Mouse (Mus musculus) midbrain, embryonic 16.5 days (tissue): ENCODE results near the gene Morn5. TPM values are rescaled to one million over a fixed set of nuclear protein-coding genes. Genes with fewer than 3 reads are reported as not detected.

Experiments
- ATAC-seq: fragments of 200-750 bp; cut with Nextera tagmentation; 2 replicates; pipeline ENCODE4 v1.8.0; 2017; ENCODE audit warnings: moderate TSS enrichment
- H3K27ac ChIP-seq: fragments of 300-500 bp; sonication (generic); 2 replicates; pipeline ENCODE4 v1.5.1; 2014; ENCODE audit warnings: mild to moderate bottlenecking, low read length, mixed read lengths
- H3K27me3 ChIP-seq: fragments of 300-500 bp; sonication (generic); 2 replicates; pipeline ENCODE4 v1.6.1; 2014; ENCODE audit warnings: low read depth, low read length, mixed read lengths; ENCODE audit not compliant: control insufficient read depth, insufficient read depth
- H3K36me3 ChIP-seq: fragments of 300-500 bp; sonication (generic); 2 replicates; pipeline ENCODE4 v1.6.1; 2014; ENCODE audit warnings: mild to moderate bottlenecking, low read length, moderate library complexity, mixed read lengths; ENCODE audit not compliant: control insufficient read depth, insufficient read depth
- H3K4me1 ChIP-seq: fragments of 300-500 bp; sonication (generic); 2 replicates; pipeline ENCODE4 v1.6.1; 2014; ENCODE audit warnings: mild to moderate bottlenecking, low read length, mixed read lengths; ENCODE audit not compliant: control insufficient read depth, insufficient read depth
- H3K4me2 ChIP-seq: fragments of 300-500 bp; sonication (generic); 2 replicates; pipeline ENCODE4 v1.6.1; 2014; ENCODE audit warnings: mild to moderate bottlenecking, low read length, mixed read lengths
- H3K4me3 ChIP-seq: fragments of 300-500 bp; sonication (generic); 2 replicates; pipeline ENCODE4 v1.5.1; 2014; ENCODE audit warnings: low read depth, mild to moderate bottlenecking, low read length, moderate library complexity, mixed read lengths
- H3K9ac ChIP-seq: fragments of 300-500 bp; sonication (generic); 2 replicates; pipeline ENCODE4 v1.6.1; 2014; ENCODE audit warnings: low read depth, low read length, mixed read lengths
- H3K9me3 ChIP-seq: fragments of 300-500 bp; sonication (generic); replicated peaks from 2 replicates; pipeline ENCODE4 v1.6.1; 2014; ENCODE audit warnings: mild to moderate bottlenecking, low read length, mixed read lengths; ENCODE audit not compliant: control insufficient read depth, poor library complexity, severe bottlenecking
- WGBS: fragments of 180-500 bp; shearing (Covaris S2); extraction: QIAGEN DNeasy Blood & Tissue Kit; methylation state at CpG from one replicate; pipeline ENCODE4 v1.1.7; 2014; 5-methylcytosine and 5-hydroxymethylcytosine counted together
- polyA plus RNA-seq: library from polyadenylated mRNA; unstranded; fragments of >200 nt; fragmentation: Nextera tagmentation; extraction: Ambion mirVana; gene quantifications from 2 replicates; pipeline ENCODE4 v1.2.1, GENCODE M21; 2015

The Morn5 gene
- polyA plus RNA-seq, 1 experiment from 2014 or later = 3.5 TPM

DNA sequence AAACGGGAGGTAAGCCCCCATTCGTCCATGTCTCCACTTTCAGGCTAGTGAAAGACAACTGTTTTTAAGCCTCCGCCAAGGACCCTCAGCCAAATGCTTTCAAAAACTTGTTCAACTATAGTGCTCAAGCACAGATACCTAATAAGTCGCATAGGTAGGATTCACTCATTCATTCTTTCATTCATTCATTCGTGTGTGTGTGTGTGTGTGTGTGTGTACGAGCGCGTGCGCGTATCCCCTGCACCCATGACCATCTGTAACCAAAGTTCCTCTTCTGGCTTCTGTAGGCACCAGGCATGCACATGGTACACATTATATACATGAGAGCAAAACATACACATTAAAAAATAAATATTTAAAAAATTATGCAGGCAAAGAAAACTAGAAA, 303 bp downstream of the Morn5 start:
- Histone ChIP-seq H3K9ac (no peak overlapping the region), H3K4me1 (peaks cover 15% of the 10 kb centered on the region), H3K9me3 (no peaks in the 10 kb centered on the region), H3K36me3 (no peaks in the 10 kb centered on the region), H3K27ac (no peak overlapping the region), H3K4me3 (peak overlapping the region; percentile 74), H3K4me2 (peak overlapping the region; percentile 78), H3K27me3 (no peaks in the 10 kb centered on the region)
- WGBS = 39% methylated on average over 10 of the region's 10 CpGs
- peak; percentile 66; the same call in 1 of the 2 replicates for ATAC-seq

DNA sequence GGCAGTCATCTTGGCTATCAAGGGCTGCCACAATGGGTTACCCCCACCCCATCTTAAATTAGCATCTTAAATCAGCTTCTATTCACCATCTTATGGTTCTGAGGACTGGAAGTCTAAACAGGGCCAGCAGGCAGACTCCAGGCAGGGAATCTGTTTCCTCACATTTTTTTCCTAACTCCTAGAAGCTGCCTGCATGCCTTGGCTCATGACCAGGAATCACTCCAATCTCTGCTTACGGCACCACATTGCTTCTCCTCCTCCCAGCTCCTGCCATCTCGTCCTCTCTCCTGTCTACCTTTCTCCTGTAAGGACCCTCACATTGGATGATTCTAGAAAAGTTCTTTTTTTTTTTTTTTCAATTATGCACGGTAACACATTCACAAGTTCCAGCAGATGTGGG, 4.0 kb downstream of the Morn5 start:
- H3K36me3 ChIP-seq = no peaks in the 10 kb centered on the region
- no peak for ATAC-seq
- no peak overlapping the region for H3K9ac ChIP-seq
- no peak overlapping the region for H3K4me3 ChIP-seq
- no peaks in the 10 kb centered on the region for H3K9me3 ChIP-seq
- peaks cover 3% of the 10 kb centered on the region for H3K4me1 ChIP-seq
- WGBS = 74% methylated on average over 3 of the region's 3 CpGs
- H3K4me2 ChIP-seq = no peak overlapping the region
- no peak overlapping the region for H3K27ac ChIP-seq
- H3K27me3 ChIP-seq = no peaks in the 10 kb centered on the region

GRCm38 (mm10) chr2:36056248-36056647, 7.0 kb downstream of the Morn5 start:
- no peak overlapping the region for H3K27ac ChIP-seq
- H3K27me3 ChIP-seq = no peaks in the 10 kb centered on the region
- H3K36me3 ChIP-seq = no peaks in the 10 kb centered on the region
- no peak for ATAC-seq
- H3K9ac ChIP-seq = no peak overlapping the region
- WGBS = 61% methylated on average over 3 of the region's 3 CpGs
- no peaks in the 10 kb centered on the region for H3K4me1 ChIP-seq
- no peak overlapping the region for H3K4me3 ChIP-seq
- H3K4me2 ChIP-seq = no peak overlapping the region
- no peaks in the 10 kb centered on the region for H3K9me3 ChIP-seq

DNA sequence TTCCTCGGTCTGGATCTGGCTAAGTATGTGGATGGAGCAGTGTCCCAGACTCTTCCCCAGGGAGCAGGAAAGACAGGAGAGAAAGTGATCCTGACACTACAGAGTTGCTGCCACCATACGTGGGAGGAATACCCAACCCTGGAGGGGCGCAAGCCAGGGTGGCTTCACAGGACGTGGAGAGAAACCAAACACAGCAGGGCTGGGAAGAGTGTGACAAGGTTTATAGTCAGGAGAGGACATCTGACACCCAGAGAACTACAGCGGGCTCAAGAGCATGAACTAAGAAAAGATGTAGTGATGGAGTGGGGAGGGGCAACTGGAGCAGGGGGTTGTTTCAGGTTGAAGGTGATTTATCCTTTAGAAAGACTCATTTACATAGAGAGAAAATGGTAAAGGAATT, 12.2 kb downstream of the Morn5 start:
- H3K36me3 ChIP-seq = no peaks in the 10 kb centered on the region
- H3K4me1 ChIP-seq = no peaks in the 10 kb centered on the region
- no peak overlapping the region for H3K9ac ChIP-seq
- H3K27ac ChIP-seq = no peak overlapping the region
- WGBS = 71% methylated on average over 5 of the region's 5 CpGs
- no peaks in the 10 kb centered on the region for H3K9me3 ChIP-seq
- H3K4me3 ChIP-seq = no peak overlapping the region
- no peaks in the 10 kb centered on the region for H3K27me3 ChIP-seq
- no peak for ATAC-seq
- H3K4me2 ChIP-seq = no peak overlapping the region

GRCm38 (mm10) chr2:36067132-36067531, 17.9 kb downstream of the Morn5 start:
- 18% methylated on average over 9 of the region's 9 CpGs for WGBS
- H3K4me1 ChIP-seq = peaks cover 4% of the 10 kb centered on the region; the same call in 1 of the 2 replicates
- H3K9me3 ChIP-seq = no peaks in the 10 kb centered on the region
- H3K9ac ChIP-seq = no peak overlapping the region
- no peaks in the 10 kb centered on the region for H3K36me3 ChIP-seq
- no peak overlapping the region for H3K27ac ChIP-seq
- H3K4me2 ChIP-seq = no peak overlapping the region
- H3K4me3 ChIP-seq = no peak overlapping the region
- no peak for ATAC-seq
- no peaks in the 10 kb centered on the region for H3K27me3 ChIP-seq

- Histone ChIP-seq H3K27me3 (no peaks in the 10 kb centered on the region), H3K9me3 (no peaks in the 10 kb centered on the region), H3K4me2 (no peak overlapping the region), H3K4me3 (no peak overlapping the region), H3K27ac (no peak overlapping the region), H3K9ac (no peak overlapping the region), H3K4me1 (peaks cover 3% of the 10 kb centered on the region; the same call in 1 of the 2 replicates), H3K36me3 (no peaks in the 10 kb centered on the region)
- ATAC-seq = no peak
- 84% methylated on average over 8 of the region's 8 CpGs for WGBS
Measured at GRCm38 (mm10) chr2:36071660-36072305, 22.5 kb downstream of the Morn5 start.

DNA sequence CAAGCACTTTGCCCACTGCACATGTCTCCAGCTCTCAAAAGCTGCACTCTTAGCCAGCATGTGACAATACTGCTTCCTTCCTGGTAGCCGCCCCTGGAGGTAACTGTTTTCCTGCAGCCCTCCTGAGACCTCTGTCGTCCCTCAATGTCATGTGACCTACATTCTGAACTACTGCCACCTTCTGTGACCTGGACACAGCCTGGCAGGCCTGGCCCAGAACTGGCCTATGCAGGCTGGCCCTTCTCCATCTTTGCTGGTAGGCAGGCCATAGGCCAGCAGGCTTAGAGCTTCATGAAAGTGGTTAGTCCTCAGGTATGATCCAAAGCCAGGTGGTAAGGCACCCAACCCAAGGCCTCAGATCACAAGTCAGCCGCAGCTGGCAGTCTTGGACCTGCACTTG, 24.5 kb downstream of the Morn5 start:
- H3K27me3 ChIP-seq = no peaks in the 10 kb centered on the region
- no peak overlapping the region for H3K4me2 ChIP-seq
- no peak overlapping the region for H3K9ac ChIP-seq
- ATAC-seq = no peak
- H3K9me3 ChIP-seq = no peaks in the 10 kb centered on the region
- 76% methylated on average over 3 of the region's 3 CpGs for WGBS
- no peak overlapping the region for H3K4me3 ChIP-seq
- H3K36me3 ChIP-seq = no peaks in the 10 kb centered on the region
- H3K4me1 ChIP-seq = peaks cover 2% of the 10 kb centered on the region; the same call in 1 of the 2 replicates
- H3K27ac ChIP-seq = no peak overlapping the region

GRCm38 (mm10) chr2:36075210-36075609, 26.0 kb downstream of the Morn5 start:
- peaks cover 2% of the 10 kb centered on the region; the same call in 1 of the 2 replicates for H3K4me1 ChIP-seq
- H3K9ac ChIP-seq = no peak overlapping the region
- no peaks in the 10 kb centered on the region for H3K9me3 ChIP-seq
- no peak overlapping the region for H3K4me3 ChIP-seq
- no peaks in the 10 kb centered on the region for H3K27me3 ChIP-seq
- H3K36me3 ChIP-seq = no peaks in the 10 kb centered on the region
- 93% methylated on average over 5 of the region's 5 CpGs for WGBS
- H3K27ac ChIP-seq = no peak overlapping the region
- no peak for ATAC-seq
- H3K4me2 ChIP-seq = no peak overlapping the region

GRCm38 (mm10) chr2:36077160-36077761, 28.0 kb downstream of the Morn5 start:
- no peaks in the 10 kb centered on the region for H3K36me3 ChIP-seq
- H3K27ac ChIP-seq = no peak overlapping the region
- ATAC-seq = peak; percentile 69
- peak overlapping the region; percentile 47 for H3K4me2 ChIP-seq
- H3K9me3 ChIP-seq = no peaks in the 10 kb centered on the region
- H3K27me3 ChIP-seq = no peaks in the 10 kb centered on the region
- H3K4me1 ChIP-seq = peaks cover 2% of the 10 kb centered on the region; the same call in 1 of the 2 replicates
- WGBS = 19% methylated on average over 11 of the region's 11 CpGs
- peak overlapping the region; percentile 11 for H3K4me3 ChIP-seq
- H3K9ac ChIP-seq = peak overlapping the region; percentile 43
